Mouse (Mus musculus): Measurements from ENCODE around the gene Wfdc18. TPM values are rescaled to one million over a fixed set of nuclear protein-coding genes. Genes with fewer than 3 reads are reported as not detected.

Wfdc18 gene
- polyA plus RNA-seq (2014; fragmentation: Nextera tagmentation; extraction: Ambion mirVana), result 1.6 TPM in 2 replicates

GRCm38 (mm10) chr11:83708715-83709114, at the start of gene Wfdc18:
Gene Wfdc18, plus strand, starts transcription at chr11:83709015.
- H3K4me1 ChIP-seq (ENCODE audit: control insufficient read depth, insufficient read depth, low read length), result no peaks in the 10 kb centered on the region
- 71% methylated on average over 4 of the region's 4 CpGs for WGBS (ENCODE audit: insufficient replicate concordance)
- no peak within 1 kb of the TSS for H3K27ac ChIP-seq (ENCODE audit: low read depth, low read length)
- H3K9ac ChIP-seq (ENCODE audit: low read depth, low read length), result no peak within 1 kb of the TSS
- H3K36me3 ChIP-seq (ENCODE audit: control insufficient read depth, insufficient read depth, low read length), result no peaks in the 10 kb centered on the region
- H3K4me3 ChIP-seq (ENCODE audit: low read depth, low read length), result no peak within 1 kb of the TSS
- H3K4me2 ChIP-seq, result no peak within 1 kb of the TSS
- no peaks in the 10 kb centered on the region for H3K9me3 ChIP-seq (replicated peaks; ENCODE audit: control insufficient read depth, low read length)
- no peaks in the 10 kb centered on the region for H3K27me3 ChIP-seq (ENCODE audit: control insufficient read depth, insufficient read depth, low read length)
- ATAC-seq (replicated peaks; ENCODE audit: insufficient number of reproducible peaks, low FRiP score, low TSS enrichment), result no peak

GRCm38 (mm10) chr11:83662204-83662603, 46.6 kb upstream of the Wfdc18 start, which contains the start of gene Ccl4:
Gene Ccl4, plus strand, starts transcription at chr11:83662584.
- no peaks in the 10 kb centered on the region for H3K27me3 ChIP-seq (ENCODE audit: control insufficient read depth, insufficient read depth, low read length)

GRCm38 (mm10) chr11:83663532-83663931, 45.3 kb upstream of the Wfdc18 start:
- Histone ChIP-seq H3K9ac (ENCODE audit: low read depth, low read length) (no peak overlapping the region), H3K27me3 (ENCODE audit: control insufficient read depth, insufficient read depth, low read length) (no peaks in the 10 kb centered on the region), H3K9me3 (replicated peaks; ENCODE audit: control insufficient read depth, low read length) (no peaks in the 10 kb centered on the region), H3K4me3 (ENCODE audit: low read depth, low read length) (no peak overlapping the region), H3K4me1 (ENCODE audit: control insufficient read depth, insufficient read depth, low read length) (no peaks in the 10 kb centered on the region), H3K36me3 (ENCODE audit: control insufficient read depth, insufficient read depth, low read length) (no peaks in the 10 kb centered on the region), H3K4me2 (no peak overlapping the region), H3K27ac (ENCODE audit: low read depth, low read length) (no peak overlapping the region)
- ATAC-seq (replicated peaks; ENCODE audit: insufficient number of reproducible peaks, low FRiP score, low TSS enrichment), result no peak
- 68% methylated on average over 5 of the region's 5 CpGs for WGBS (ENCODE audit: insufficient replicate concordance)

More at GRCm38 (mm10) chr11:83662204-83662603, 46.6 kb upstream of the Wfdc18 start, which contains the start of gene Ccl4:
- Histone ChIP-seq H3K4me2 (no peak within 1 kb of the TSS), H3K27ac (ENCODE audit: low read depth, low read length) (no peak within 1 kb of the TSS), H3K9ac (ENCODE audit: low read depth, low read length) (no peak within 1 kb of the TSS), H3K4me3 (ENCODE audit: low read depth, low read length) (no peak within 1 kb of the TSS), H3K9me3 (replicated peaks; ENCODE audit: control insufficient read depth, low read length) (no peaks in the 10 kb centered on the region), H3K4me1 (ENCODE audit: control insufficient read depth, insufficient read depth, low read length) (no peaks in the 10 kb centered on the region), H3K36me3 (ENCODE audit: control insufficient read depth, insufficient read depth, low read length) (no peaks in the 10 kb centered on the region)
- no peak for ATAC-seq (replicated peaks; ENCODE audit: insufficient number of reproducible peaks, low FRiP score, low TSS enrichment)
- 71% methylated on average over 6 of the region's 6 CpGs for WGBS (ENCODE audit: insufficient replicate concordance)

GRCm38 (mm10) chr11:83671743-83672142, 37.1 kb upstream of the Wfdc18 start:
- no peak for ATAC-seq (replicated peaks; ENCODE audit: insufficient number of reproducible peaks, low FRiP score, low TSS enrichment)
- Histone ChIP-seq H3K4me1 (ENCODE audit: control insufficient read depth, insufficient read depth, low read length) (no peaks in the 10 kb centered on the region), H3K36me3 (ENCODE audit: control insufficient read depth, insufficient read depth, low read length) (no peaks in the 10 kb centered on the region), H3K27ac (ENCODE audit: low read depth, low read length) (no peak overlapping the region), H3K9me3 (replicated peaks; ENCODE audit: control insufficient read depth, low read length) (no peaks in the 10 kb centered on the region), H3K27me3 (ENCODE audit: control insufficient read depth, insufficient read depth, low read length) (no peaks in the 10 kb centered on the region; the same call in 1 of the 2 replicates), H3K4me3 (ENCODE audit: low read depth, low read length) (no peak overlapping the region), H3K9ac (ENCODE audit: low read depth, low read length) (no peak overlapping the region), H3K4me2 (no peak overlapping the region)

- H3K4me2 ChIP-seq, result no peak overlapping the region
- 90% methylated on average over 1 of the region's 1 CpGs for WGBS (ENCODE audit: insufficient replicate concordance)
- no peak for ATAC-seq (replicated peaks; ENCODE audit: insufficient number of reproducible peaks, low FRiP score, low TSS enrichment)
These were observed 33.1 kb upstream of the Wfdc18 start for GRCm38 (mm10) chr11:83675665-83676064.

GRCm38 (mm10) chr11:83689918-83690317, 18.9 kb upstream of the Wfdc18 start:
- H3K4me1 ChIP-seq (ENCODE audit: control insufficient read depth, insufficient read depth, low read length), result no peaks in the 10 kb centered on the region
- no peak overlapping the region for H3K4me3 ChIP-seq (ENCODE audit: low read depth, low read length)
- ATAC-seq (replicated peaks; ENCODE audit: insufficient number of reproducible peaks, low FRiP score, low TSS enrichment), result no peak
- no peaks in the 10 kb centered on the region for H3K27me3 ChIP-seq (ENCODE audit: control insufficient read depth, insufficient read depth, low read length)
- H3K4me2 ChIP-seq, result no peak overlapping the region
- no peak overlapping the region for H3K27ac ChIP-seq (ENCODE audit: low read depth, low read length)
- WGBS (ENCODE audit: insufficient replicate concordance), result 74% methylated on average over 1 of the region's 1 CpGs
- no peaks in the 10 kb centered on the region for H3K36me3 ChIP-seq (ENCODE audit: control insufficient read depth, insufficient read depth, low read length)
- no peak overlapping the region for H3K9ac ChIP-seq (ENCODE audit: low read depth, low read length)
- no peaks in the 10 kb centered on the region for H3K9me3 ChIP-seq (replicated peaks; ENCODE audit: control insufficient read depth, low read length)

More at GRCm38 (mm10) chr11:83675665-83676064, 33.1 kb upstream of the Wfdc18 start:
- Histone ChIP-seq H3K4me1 (ENCODE audit: control insufficient read depth, insufficient read depth, low read length) (no peaks in the 10 kb centered on the region), H3K9me3 (replicated peaks; ENCODE audit: control insufficient read depth, low read length) (no peaks in the 10 kb centered on the region), H3K4me3 (ENCODE audit: low read depth, low read length) (no peak overlapping the region), H3K9ac (ENCODE audit: low read depth, low read length) (no peak overlapping the region), H3K27me3 (ENCODE audit: control insufficient read depth, insufficient read depth, low read length) (no peaks in the 10 kb centered on the region; the same call in 1 of the 2 replicates), H3K27ac (ENCODE audit: low read depth, low read length) (no peak overlapping the region), H3K36me3 (ENCODE audit: control insufficient read depth, insufficient read depth, low read length) (no peaks in the 10 kb centered on the region)

- H3K4me3 ChIP-seq (ENCODE audit: low read depth, low read length), result no peak overlapping the region
These were observed 16.8 kb upstream of the Wfdc18 start for GRCm38 (mm10) chr11:83692008-83692407.

GRCm38 (mm10) chr11:83703705-83704104, 5.1 kb upstream of the Wfdc18 start, which contains the start of gene Wfdc17:
Gene Wfdc17, plus strand, starts transcription at chr11:83703991.
- Histone ChIP-seq H3K9me3 (replicated peaks; ENCODE audit: control insufficient read depth, low read length) (no peaks in the 10 kb centered on the region), H3K36me3 (ENCODE audit: control insufficient read depth, insufficient read depth, low read length) (no peaks in the 10 kb centered on the region), H3K4me2 (no peak within 1 kb of the TSS), H3K9ac (ENCODE audit: low read depth, low read length) (no peak within 1 kb of the TSS), H3K27me3 (ENCODE audit: control insufficient read depth, insufficient read depth, low read length) (no peaks in the 10 kb centered on the region), H3K4me3 (ENCODE audit: low read depth, low read length) (no peak within 1 kb of the TSS), H3K4me1 (ENCODE audit: control insufficient read depth, insufficient read depth, low read length) (no peaks in the 10 kb centered on the region), H3K27ac (ENCODE audit: low read depth, low read length) (no peak within 1 kb of the TSS)
- WGBS (ENCODE audit: insufficient replicate concordance), result 43% methylated on average over 1 of the region's 1 CpGs
- ATAC-seq (replicated peaks; ENCODE audit: insufficient number of reproducible peaks, low FRiP score, low TSS enrichment), result no peak

More at GRCm38 (mm10) chr11:83692008-83692407, 16.8 kb upstream of the Wfdc18 start:
- WGBS (ENCODE audit: insufficient replicate concordance), result 39% methylated on average over 1 of the region's 1 CpGs
- no peak for ATAC-seq (replicated peaks; ENCODE audit: insufficient number of reproducible peaks, low FRiP score, low TSS enrichment)
- Histone ChIP-seq H3K27ac (ENCODE audit: low read depth, low read length) (no peak overlapping the region), H3K27me3 (ENCODE audit: control insufficient read depth, insufficient read depth, low read length) (no peaks in the 10 kb centered on the region), H3K36me3 (ENCODE audit: control insufficient read depth, insufficient read depth, low read length) (no peaks in the 10 kb centered on the region), H3K4me1 (ENCODE audit: control insufficient read depth, insufficient read depth, low read length) (no peaks in the 10 kb centered on the region), H3K4me2 (no peak overlapping the region), H3K9ac (ENCODE audit: low read depth, low read length) (no peak overlapping the region), H3K9me3 (replicated peaks; ENCODE audit: control insufficient read depth, low read length) (no peaks in the 10 kb centered on the region)

- Histone ChIP-seq H3K36me3 (ENCODE audit: control insufficient read depth, insufficient read depth, low read length) (no peaks in the 10 kb centered on the region), H3K4me1 (ENCODE audit: control insufficient read depth, insufficient read depth, low read length) (no peaks in the 10 kb centered on the region), H3K27me3 (ENCODE audit: control insufficient read depth, insufficient read depth, low read length) (no peaks in the 10 kb centered on the region), H3K9ac (ENCODE audit: low read depth, low read length) (no peak overlapping the region), H3K27ac (ENCODE audit: low read depth, low read length) (no peak overlapping the region), H3K4me2 (no peak overlapping the region), H3K4me3 (ENCODE audit: low read depth, low read length) (no peak overlapping the region), H3K9me3 (replicated peaks; ENCODE audit: control insufficient read depth, low read length) (no peaks in the 10 kb centered on the region)
- WGBS (ENCODE audit: insufficient replicate concordance), result 85% methylated on average over 5 of the region's 5 CpGs
- no peak for ATAC-seq (replicated peaks; ENCODE audit: insufficient number of reproducible peaks, low FRiP score, low TSS enrichment)
These were observed 868 bp downstream of the Wfdc18 start for GRCm38 (mm10) chr11:83709683-83710082.
